26 mouse cellular contexts compared by ENCODE assay signal in the genomic region with DNA sequence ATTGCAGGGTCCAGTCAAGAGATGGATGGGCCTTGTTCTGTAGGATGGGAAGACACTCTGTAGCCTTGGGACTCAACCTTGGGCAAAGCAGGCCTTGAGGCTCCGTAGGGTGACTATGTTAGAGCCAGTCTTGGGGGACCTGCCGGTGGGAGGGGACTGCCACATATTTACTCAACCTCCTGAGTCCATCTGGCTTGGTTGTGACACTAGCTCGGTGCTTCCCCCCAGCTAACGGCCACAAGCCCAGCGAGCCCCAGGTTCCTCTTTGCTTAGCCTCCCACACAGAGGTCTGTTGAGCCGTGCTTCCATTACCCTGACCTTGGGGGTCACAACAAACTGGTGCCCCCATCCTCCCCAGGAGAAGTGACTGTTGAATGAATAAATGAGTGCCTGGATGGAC. TPM values are rescaled to one million over a fixed set of nuclear protein-coding genes. Genes with fewer than 3 reads are reported as not detected.
DNase-seq lines count a peak whose midpoint lies in the region; ATAC-seq and TF ChIP-seq lines count a peak whose summit lies in the region.
"Had no signal": no experiment of that assay in that cellular context is flagged by ENCODE, and none has a peak within 500 bp of the region (broad histone marks: within the 10 kb centered on the region; RNA-seq: fewer than 3 reads in every experiment).

No protein-coding gene starts in this region.

- peak overlapping the region; percentile 84 for H3K27ac ChIP-seq in liver, adult 2 months (replicated peaks; ENCODE audit: insufficient read depth, low read depth, low read length)
- no peak overlapping the region for H3K27ac ChIP-seq in liver, embryonic 11.5 days (ENCODE audit: low read depth, low read length)
- H3K27ac ChIP-seq in CH12.LX (ENCODE audit: insufficient read depth, low read depth), result peak overlapping the region; percentile 22; the same call in 1 of the 2 replicates
- H3K27ac ChIP-seq in liver, embryonic 14.5 days, result no peak overlapping the region
- no peak overlapping the region for H3K27ac ChIP-seq in gastrocnemius, adult 2 months
- H3K27ac ChIP-seq: forebrain, embryonic 13.5 days; hindbrain, embryonic 10.5 days; kidney, postnatal 0 days; layer of hippocampus, adult 2 months; limb, embryonic 10.5 days; liver, embryonic 13.5 days; midbrain, embryonic 10.5 days; neural tube, embryonic 15.5 days had no signal

- 83% methylated on average over 6 of the region's 6 CpGs for WGBS in liver, adult 2 months
- 45% methylated on average over 6 of the region's 6 CpGs for WGBS in liver, embryonic 11.5 days
- WGBS in liver, embryonic 14.5 days (ENCODE audit: insufficient replicate concordance), result 18% methylated on average over 6 of the region's 6 CpGs

- no peak overlapping the region for H3K4me2 ChIP-seq in liver, embryonic 11.5 days
- no peak overlapping the region for H3K4me2 ChIP-seq in CH12.LX (ENCODE audit: insufficient read depth, low read depth, poor library complexity, severe bottlenecking)
- no peak overlapping the region for H3K4me2 ChIP-seq in liver, embryonic 14.5 days (ENCODE audit: low read depth)
- H3K4me2 ChIP-seq: forebrain, embryonic 13.5 days; heart, embryonic 11.5 days; liver, embryonic 13.5 days; neural tube, embryonic 15.5 days had no signal

- H3K27me3 ChIP-seq in liver, adult 2 months (ENCODE audit: control insufficient read depth, insufficient read depth, low read length), result no peaks in the 10 kb centered on the region
- H3K27me3 ChIP-seq in liver, embryonic 11.5 days (replicated peaks; ENCODE audit: control insufficient read depth, insufficient read depth, low read length), result no peaks in the 10 kb centered on the region
- peaks cover 6% of the 10 kb centered on the region for H3K27me3 ChIP-seq in CH12.LX (replicated peaks)
- no peaks in the 10 kb centered on the region for H3K27me3 ChIP-seq in liver, embryonic 14.5 days (ENCODE audit: control insufficient read depth, insufficient read depth, low read length)
- H3K27me3 ChIP-seq: forebrain, embryonic 13.5 days; neural tube, embryonic 15.5 days had no signal

- intact Hi-C loops in gastrocnemius, adult 2 months (cut with DNase I), result no loop called here

- in situ Hi-C loops in CH12.LX (cut with MboI; ENCODE audit: low pct_ligation_motif_present, low pct_unique_long_range_greater_than_20kb, low sequenced_read_pairs), result no loop called here

- no peaks in the 10 kb centered on the region for H3K79me2 ChIP-seq in liver, adult 2 months (ENCODE audit: control insufficient read depth, insufficient read depth, low read length)
- H3K79me2 ChIP-seq in CH12.LX (replicated peaks; ENCODE audit: control insufficient read depth, extremely low read depth, insufficient read depth, poor library complexity, severe bottlenecking), result no peaks in the 10 kb centered on the region

- no peak overlapping the region for H3K9ac ChIP-seq in liver, adult 2 months (ENCODE audit: low read depth, low read length)
- H3K9ac ChIP-seq in liver, embryonic 11.5 days (ENCODE audit: low read depth, low read length), result no peak overlapping the region
- no peak overlapping the region for H3K9ac ChIP-seq in CH12.LX (ENCODE audit: insufficient read depth, low read depth)
- no peak overlapping the region for H3K9ac ChIP-seq in liver, embryonic 14.5 days (replicated peaks)
- H3K9ac ChIP-seq: forebrain, embryonic 13.5 days; liver, embryonic 13.5 days; neural tube, embryonic 15.5 days had no signal

- no peak for TF ChIP-seq RAD21 in CH12.LX (IDR thresholded peaks at IDR 0.05; ENCODE audit: low read depth, low read length)

- DNase-seq in liver, adult 2 months (ENCODE audit: extremely low read depth, low read depth, low spot score), result no peak
- DNase-seq in liver, embryonic 11.5 days (ENCODE audit: low spot score), result no peak
- peak; percentile 43 for DNase-seq in CH12.LX (ENCODE audit: extremely low read depth)
- no peak for DNase-seq in liver, embryonic 14.5 days (ENCODE audit: low read depth in 3 of 3, low spot score in 3 of 3)
- DNase-seq in T-cell, adult 2 months (ENCODE audit: low spot score), result no peak
- DNase-seq in lung, postnatal 10 days, result no peak
- DNase-seq in gastrocnemius, adult 2 months, result no peak
- DNase-seq: adrenal gland, adult 2 months; cerebellum, adult 18-20 months; cerebellum, postnatal 36 days; gastrocnemius, postnatal 10 days; heart, adult 11 months; kidney, adult 2 months; liver, embryonic 13.5 days; lung, postnatal 14 days; thymus, postnatal 36 days had no signal

- H3K9me3 ChIP-seq in liver, embryonic 11.5 days (ENCODE audit: control insufficient read depth, low read length), result no peaks in the 10 kb centered on the region
- H3K9me3 ChIP-seq in CH12.LX (replicated peaks; ENCODE audit: low read length), result no peaks in the 10 kb centered on the region
- H3K9me3 ChIP-seq in liver, embryonic 14.5 days (ENCODE audit: control insufficient read depth, low read length), result no peaks in the 10 kb centered on the region
- H3K9me3 ChIP-seq: forebrain, embryonic 13.5 days; hindbrain, embryonic 10.5 days; limb, embryonic 10.5 days; liver, embryonic 13.5 days; midbrain, embryonic 10.5 days; neural tube, embryonic 15.5 days had no signal

- no peak for ATAC-seq in liver, embryonic 11.5 days (replicated peaks; ENCODE audit: low FRiP score)
- ATAC-seq in liver, embryonic 14.5 days (ENCODE audit: insufficient read depth), result peak; percentile 50
- ATAC-seq in megakaryocyte progenitor cell, adult 5-6 weeks (replicated peaks; ENCODE audit: poor library complexity), result peak; percentile 84
- ATAC-seq: CD4-positive, CD25-positive, alpha-beta regulatory T cell, adult 4 months; forebrain, embryonic 13.5 days had no signal

- TF ChIP-seq CTCF in liver, adult 2 months (IDR thresholded peaks at IDR 0.05; ENCODE audit: low read depth, low read length), result no peak
- TF ChIP-seq CTCF in CH12.LX (conservative IDR thresholded peaks at IDR 0.05 in 1 of 2, IDR thresholded peaks at IDR 0.05 in 1 of 2; ENCODE audit: low read depth in 2 of 2, low read length in 2 of 2), result no peak
- no peak for TF ChIP-seq CTCF in liver, embryonic 14.5 days (IDR thresholded peaks at IDR 0.05; ENCODE audit: low read depth)
- no peak for TF ChIP-seq CTCF in gastrocnemius, adult 2 months (IDR thresholded peaks at IDR 0.05)

- no peak for TF ChIP-seq POLR2A in liver, adult 2 months (IDR thresholded peaks at IDR 0.05; ENCODE audit: extremely low read depth, insufficient read depth, low read length)
- TF ChIP-seq POLR2A in CH12.LX (IDR thresholded peaks at IDR 0.05; ENCODE audit: low read depth, low read length), result no peak

- no peak overlapping the region for H3K4me3 ChIP-seq in liver, adult 2 months (ENCODE audit: insufficient read depth, low read depth, low read length)
- H3K4me3 ChIP-seq in liver, embryonic 11.5 days (ENCODE audit: low read depth, low read length), result no peak overlapping the region
- no peak overlapping the region for H3K4me3 ChIP-seq in CH12.LX (replicated peaks in 1 of 3; ENCODE audit: low read depth in 2 of 3, low read length in 2 of 3, poor library complexity in 1 of 3)
- no peak overlapping the region for H3K4me3 ChIP-seq in liver, embryonic 14.5 days (ENCODE audit: insufficient read depth in 1 of 2, low read depth in 2 of 2, low read length in 2 of 2)
- no peak overlapping the region for H3K4me3 ChIP-seq in gastrocnemius, adult 2 months
- H3K4me3 ChIP-seq: forebrain, embryonic 13.5 days; hindbrain, embryonic 10.5 days; layer of hippocampus, adult 2 months; limb, embryonic 10.5 days; liver, embryonic 13.5 days; midbrain, embryonic 10.5 days; neural tube, embryonic 15.5 days had no signal

- dilution Hi-C loops in CH12.LX (cut with MboI; ENCODE audit: extremely low pct_ligation_motif_present, extremely low pct_unique_long_range_greater_than_20kb, low sequenced_read_pairs), result no loop called here

- peaks cover 29% of the 10 kb centered on the region for H3K4me1 ChIP-seq in liver, adult 2 months (ENCODE audit: control insufficient read depth, insufficient read depth, low read length)
- no peaks in the 10 kb centered on the region for H3K4me1 ChIP-seq in liver, embryonic 11.5 days (replicated peaks; ENCODE audit: control insufficient read depth, insufficient read depth, low read length)
- H3K4me1 ChIP-seq in CH12.LX (ENCODE audit: control insufficient read depth in 1 of 2, insufficient read depth in 2 of 2), result peaks cover 17 to 21% of the 10 kb centered on the region in 2 experiments
- peaks cover 0 to 19% of the 10 kb centered on the region in 2 experiments; a peak in 2 of 4 replicates for H3K4me1 ChIP-seq in liver, embryonic 14.5 days (replicated peaks; ENCODE audit: control insufficient read depth in 2 of 2, insufficient read depth in 2 of 2, low read length in 1 of 2)
- H3K4me1 ChIP-seq: forebrain, embryonic 13.5 days; hindbrain, embryonic 10.5 days; neural tube, embryonic 15.5 days had no signal

- H3K36me3 ChIP-seq in liver, adult 2 months (ENCODE audit: control insufficient read depth, insufficient read depth, low read length), result no peaks in the 10 kb centered on the region
- no peaks in the 10 kb centered on the region for H3K36me3 ChIP-seq in liver, embryonic 11.5 days (ENCODE audit: control insufficient read depth, insufficient read depth, low read length)
- H3K36me3 ChIP-seq in CH12.LX (replicated peaks in 1 of 2; ENCODE audit: control insufficient read depth in 1 of 2, insufficient read depth in 1 of 2, low read length in 1 of 2), result no peaks in the 10 kb centered on the region
- no peaks in the 10 kb centered on the region for H3K36me3 ChIP-seq in liver, embryonic 14.5 days (replicated peaks; ENCODE audit: control insufficient read depth, insufficient read depth, low read depth)
- H3K36me3 ChIP-seq: hindbrain, embryonic 10.5 days; limb, embryonic 10.5 days; liver, embryonic 13.5 days; midbrain, embryonic 10.5 days; neural tube, embryonic 15.5 days had no signal

- 0 out of 2 replicates have a peak, but pooled peaks have one; percentile 4 for TF ChIP-seq EP300 in CH12.LX (IDR thresholded peaks at IDR 0.05; ENCODE audit: low read length)
- TF ChIP-seq EP300 in liver, embryonic 14.5 days (IDR thresholded peaks at IDR 0.05; ENCODE audit: low read depth), result no peak

RNA-seq across cellular contexts. Expression of a gene that starts 12.6 kb away (rescaled TPM):
- total RNA-seq in liver, adult 2 months (2014; rRNA removed), result 270 and 285 TPM in 2 replicates
- 530 and 649 TPM in 2 replicates for polyA plus RNA-seq in liver, adult 2 months (2012; rRNA removed)
- 57.4 and 67.9 TPM in 2 replicates for polyA plus RNA-seq in liver, embryonic 11.5 days (2014; fragmentation: Nextera tagmentation; extraction: Ambion mirVana)
- total RNA-seq in CH12.LX (2012; rRNA removed) (65.1 and 71.9 TPM in 2 replicates), CH12.LX (2014; rRNA removed) (93.1 and 105 TPM in 2 replicates)
- polyA plus RNA-seq in CH12.LX (2012; ENCODE audit: insufficient read length, low read depth), result 68.2 and 69.6 TPM in 2 replicates
- 29.2 and 29.8 TPM in 2 replicates for polyA plus RNA-seq in liver, embryonic 14.5 days (2012; rRNA removed)
- polyA plus RNA-seq in liver, embryonic 14.5 days (2014; fragmentation: Nextera tagmentation; extraction: Ambion mirVana), result 36.9 and 43.6 TPM in 2 replicates
- 559 and 576 TPM in 2 replicates for total RNA-seq in megakaryocyte progenitor cell, adult 5-6 weeks (2015)
- 961 and 988 TPM in 2 replicates for total RNA-seq in megakaryocyte progenitor cell, adult 5-6 weeks (2017)
- 100 to 1,000 TPM; 209 to 290 TPM for total RNA-seq in gastrocnemius, adult 2 months (2021)

RNA-seq across cellular contexts. Expression of a gene that starts 19.8 kb away (rescaled TPM):
- total RNA-seq in liver, adult 2 months (2014; rRNA removed), result 1.8 and 3.2 TPM in 2 replicates
- polyA plus RNA-seq in liver, adult 2 months (2012; rRNA removed), result 3.1 and 3.9 TPM in 2 replicates
- 36.6 and 39.0 TPM in 2 replicates for polyA plus RNA-seq in liver, embryonic 11.5 days (2014; fragmentation: Nextera tagmentation; extraction: Ambion mirVana)
- total RNA-seq in CH12.LX (2012; rRNA removed) (42.7 and 46.7 TPM in 2 replicates), CH12.LX (2014; rRNA removed) (24.2 and 24.5 TPM in 2 replicates)
- polyA plus RNA-seq in CH12.LX (2012; ENCODE audit: insufficient read length, low read depth), result 31.9 and 39.8 TPM in 2 replicates
- polyA plus RNA-seq in liver, embryonic 14.5 days (2012; rRNA removed), result 17.8 and 18.5 TPM in 2 replicates
- polyA plus RNA-seq in liver, embryonic 14.5 days (2014; fragmentation: Nextera tagmentation; extraction: Ambion mirVana), result 21.4 and 23.7 TPM in 2 replicates
- total RNA-seq in megakaryocyte progenitor cell, adult 5-6 weeks (2015), result 38.9 and 50.1 TPM in 2 replicates
- total RNA-seq in megakaryocyte progenitor cell, adult 5-6 weeks (2017), result 33.2 and 43.8 TPM in 2 replicates
- total RNA-seq in gastrocnemius, adult 2 months (2021), result 1 to 10 TPM; 1.4 to 2.1 TPM

RNA-seq across cellular contexts. Expression of a gene that starts 38.7 kb away (rescaled TPM):
- total RNA-seq in liver, adult 2 months (2014; rRNA removed), result 0.18 and 0.27 TPM in 2 replicates
- polyA plus RNA-seq in liver, adult 2 months (2012; rRNA removed), result 0.37 and 0.61 TPM in 2 replicates
- polyA plus RNA-seq in liver, embryonic 11.5 days (2014; fragmentation: Nextera tagmentation; extraction: Ambion mirVana), result not detected in 2 replicates
- total RNA-seq in CH12.LX (2012; rRNA removed) (1.4 and 1.5 TPM in 2 replicates), CH12.LX (2014; rRNA removed) (0.54 and 1.0 TPM in 2 replicates)
- polyA plus RNA-seq in CH12.LX (2012; ENCODE audit: insufficient read length, low read depth), result 9.9 and 12.5 TPM in 2 replicates
- 0.29 and 0.45 TPM in 2 replicates for polyA plus RNA-seq in liver, embryonic 14.5 days (2012; rRNA removed)
- 0.06 and 0.08 TPM in 2 replicates for polyA plus RNA-seq in liver, embryonic 14.5 days (2014; fragmentation: Nextera tagmentation; extraction: Ambion mirVana)
- 2.2 and 4.5 TPM in 2 replicates for total RNA-seq in megakaryocyte progenitor cell, adult 5-6 weeks (2015)
- 0.37 and 0.46 TPM in 2 replicates for total RNA-seq in megakaryocyte progenitor cell, adult 5-6 weeks (2017)
- under 1 TPM; 0.17 to 0.23 TPM for total RNA-seq in gastrocnemius, adult 2 months (2021)
- polyA plus RNA-seq: CD4-positive, CD25-positive, alpha-beta regulatory T cell, adult 4 months; forebrain, embryonic 13.5 days; heart, embryonic 11.5 days; hindbrain, embryonic 10.5 days; limb, embryonic 10.5 days; midbrain, embryonic 10.5 days; neural tube, embryonic 15.5 days had no signal

RNA-seq across cellular contexts. Expression of a gene that starts 58.1 kb away (rescaled TPM):
- total RNA-seq in liver, adult 2 months (2014; rRNA removed), result 4.9 and 6.2 TPM in 2 replicates
- 4.5 and 4.7 TPM in 2 replicates for polyA plus RNA-seq in liver, adult 2 months (2012; rRNA removed)
- 58.4 and 61.1 TPM in 2 replicates for polyA plus RNA-seq in liver, embryonic 11.5 days (2014; fragmentation: Nextera tagmentation; extraction: Ambion mirVana)
- total RNA-seq in CH12.LX (2012; rRNA removed) (120 and 156 TPM in 2 replicates), CH12.LX (2014; rRNA removed) (177 and 186 TPM in 2 replicates)
- polyA plus RNA-seq in CH12.LX (2012; ENCODE audit: insufficient read length, low read depth), result 129 and 131 TPM in 2 replicates
- 14.3 and 14.9 TPM in 2 replicates for polyA plus RNA-seq in liver, embryonic 14.5 days (2012; rRNA removed)
- polyA plus RNA-seq in liver, embryonic 14.5 days (2014; fragmentation: Nextera tagmentation; extraction: Ambion mirVana), result 18.7 and 19.7 TPM in 2 replicates
- 45.1 and 46.4 TPM in 2 replicates for total RNA-seq in megakaryocyte progenitor cell, adult 5-6 weeks (2015)
- 67.5 and 80.6 TPM in 2 replicates for total RNA-seq in megakaryocyte progenitor cell, adult 5-6 weeks (2017)
- 100 to 1,000 TPM; 127 to 210 TPM for total RNA-seq in gastrocnemius, adult 2 months (2021)

Comparison
In these comparisons a context has a peak if more than half of its experiments do, and no peak if none do; other contexts are left out.
1. H3K27ac ChIP-seq: peak in liver, adult 2 months (single experiment) and CH12.LX (single experiment); none in liver, embryonic 11.5 days (single experiment), liver, embryonic 14.5 days (single experiment) and gastrocnemius, adult 2 months (single experiment).